Mouse (Mus musculus): Measurements from ENCODE around the gene Gclm. TPM values are rescaled to one million over a fixed set of nuclear protein-coding genes. Genes with fewer than 3 reads are reported as not detected.
"Not testable (repeated sequence)": the region's sequence is repeated elsewhere in the genome, so short reads cannot be mapped to it uniquely, and the experiment has no call there.

Gclm gene
- total RNA-seq, 2 experiments from 2014 or later: 59.5 to 79.0 TPM

- intact Hi-C loops (cut with DNase I): no loop called here
- DNase-seq: no peak
These were observed 9.6 kb upstream of the Gclm start for GRCm38 (mm10) chr3:122235772-122236171.

- no peak for DNase-seq
These were observed 2.5 kb upstream of the Gclm start for GRCm38 (mm10) chr3:122242876-122243275.

DNA sequence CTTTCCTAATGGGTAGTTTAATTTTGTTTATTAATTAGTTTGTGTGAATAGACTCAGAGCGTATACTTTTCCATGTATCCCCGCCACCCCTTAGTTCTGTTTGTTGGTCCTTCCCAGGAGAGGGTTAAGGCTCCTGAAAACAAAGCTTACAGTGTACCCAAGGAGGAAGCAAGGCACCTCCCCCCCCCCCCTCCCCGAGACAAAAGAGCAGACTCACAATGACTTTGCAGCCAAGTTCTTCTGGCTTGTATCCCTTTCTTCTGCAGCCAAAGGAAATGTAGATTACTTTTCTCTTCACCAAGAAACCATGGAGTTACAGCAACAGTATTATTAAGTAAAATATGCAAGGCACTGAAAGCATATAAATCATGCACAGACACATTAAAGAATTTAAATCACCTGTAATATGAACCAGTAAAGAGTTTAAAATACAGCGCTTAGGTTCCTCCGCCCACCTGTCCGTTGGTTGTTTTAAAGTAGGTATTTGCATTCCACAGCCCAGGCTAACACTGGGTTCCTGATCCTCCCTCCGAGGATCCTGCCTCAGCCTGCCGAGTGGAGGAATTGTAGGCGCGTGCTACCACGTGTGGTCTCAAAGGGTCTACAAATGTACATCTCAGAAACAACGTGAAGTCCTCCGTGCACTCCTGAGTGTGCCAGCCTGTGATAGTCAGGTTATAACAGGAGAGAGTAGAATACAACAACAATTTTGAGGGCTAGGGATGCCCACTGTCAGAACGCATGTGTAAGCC, 1.8 kb upstream of the Gclm start:
- intact Hi-C loops (cut with DNase I): no loop called here
- no peak for DNase-seq

More at GRCm38 (mm10) chr3:122242876-122243275, 2.5 kb upstream of the Gclm start:
- intact Hi-C loops (cut with DNase I): no loop called here

- DNase-seq: no peak
- intact Hi-C loops (cut with DNase I): no loop called here
These were observed 598 bp upstream of the Gclm start for GRCm38 (mm10) chr3:122244759-122245158.

DNA sequence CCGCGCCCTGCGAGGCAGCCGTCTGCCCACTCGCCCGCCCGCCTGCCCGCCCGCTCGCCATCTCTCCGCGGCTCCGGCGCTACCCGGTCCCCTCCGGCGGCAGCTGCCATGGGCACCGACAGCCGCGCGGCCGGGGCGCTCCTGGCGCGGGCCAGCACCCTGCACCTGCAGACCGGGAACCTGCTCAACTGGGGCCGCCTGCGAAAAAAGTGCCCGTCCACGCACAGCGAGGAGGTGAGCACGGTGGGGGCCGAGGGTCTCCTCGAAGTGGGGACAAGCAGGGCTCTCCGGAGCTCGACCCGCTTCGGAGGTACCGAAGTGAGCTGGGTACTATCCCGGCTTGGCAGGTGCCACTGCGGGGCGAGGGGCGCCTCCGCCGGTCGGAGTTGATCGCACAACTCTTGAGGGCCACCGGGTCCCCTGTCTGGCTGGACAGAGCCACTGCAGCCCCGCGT, 548 bp downstream of the Gclm start:
- intact Hi-C loops (cut with DNase I): no loop called here
- DNase-seq: peak; percentile 80

DNA sequence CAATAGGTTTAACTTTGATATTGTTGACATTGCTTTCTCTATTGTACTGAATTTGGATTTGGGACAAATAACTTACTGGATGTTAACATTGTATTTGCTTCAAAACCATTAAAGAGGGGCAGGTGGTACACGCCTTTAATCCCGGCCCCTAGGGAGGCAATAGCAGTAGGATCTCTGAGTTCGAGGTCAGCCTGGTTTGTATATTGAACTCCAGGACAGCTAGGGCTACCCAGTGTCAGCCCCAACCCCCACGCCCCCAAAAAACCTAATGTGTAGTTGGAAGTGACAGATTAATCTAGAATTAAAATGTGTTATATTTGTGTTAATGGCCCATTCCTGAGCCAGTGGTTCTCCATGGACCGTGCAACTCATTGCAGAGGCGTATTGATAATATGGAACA, 1.0 kb downstream of the Gclm start:
- intact Hi-C loops (cut with DNase I): no loop called here
- DNase-seq: no peak

GRCm38 (mm10) chr3:122246986-122247767, 1.8 kb downstream of the Gclm start:
- intact Hi-C loops (cut with DNase I): no loop called here
- no peak for DNase-seq

DNA sequence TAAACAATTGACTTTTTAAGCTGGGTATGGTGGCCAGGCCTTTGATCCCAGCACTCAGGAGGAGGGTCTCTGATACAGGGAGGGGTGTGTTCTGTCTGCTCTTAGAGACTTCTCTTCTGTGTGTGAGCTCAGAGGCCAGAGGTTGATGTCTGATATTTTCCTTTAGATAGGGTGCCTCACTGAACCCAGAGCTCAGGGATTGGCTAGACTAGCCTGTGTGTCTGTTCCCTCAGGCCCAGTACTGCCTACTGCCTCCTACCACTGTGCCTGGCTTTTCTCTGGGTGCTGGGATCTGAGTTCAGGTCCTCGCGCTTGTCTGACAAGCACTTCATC, 2.4 kb downstream of the Gclm start:
- no peak for DNase-seq
- intact Hi-C loops (cut with DNase I): no loop called here

DNA sequence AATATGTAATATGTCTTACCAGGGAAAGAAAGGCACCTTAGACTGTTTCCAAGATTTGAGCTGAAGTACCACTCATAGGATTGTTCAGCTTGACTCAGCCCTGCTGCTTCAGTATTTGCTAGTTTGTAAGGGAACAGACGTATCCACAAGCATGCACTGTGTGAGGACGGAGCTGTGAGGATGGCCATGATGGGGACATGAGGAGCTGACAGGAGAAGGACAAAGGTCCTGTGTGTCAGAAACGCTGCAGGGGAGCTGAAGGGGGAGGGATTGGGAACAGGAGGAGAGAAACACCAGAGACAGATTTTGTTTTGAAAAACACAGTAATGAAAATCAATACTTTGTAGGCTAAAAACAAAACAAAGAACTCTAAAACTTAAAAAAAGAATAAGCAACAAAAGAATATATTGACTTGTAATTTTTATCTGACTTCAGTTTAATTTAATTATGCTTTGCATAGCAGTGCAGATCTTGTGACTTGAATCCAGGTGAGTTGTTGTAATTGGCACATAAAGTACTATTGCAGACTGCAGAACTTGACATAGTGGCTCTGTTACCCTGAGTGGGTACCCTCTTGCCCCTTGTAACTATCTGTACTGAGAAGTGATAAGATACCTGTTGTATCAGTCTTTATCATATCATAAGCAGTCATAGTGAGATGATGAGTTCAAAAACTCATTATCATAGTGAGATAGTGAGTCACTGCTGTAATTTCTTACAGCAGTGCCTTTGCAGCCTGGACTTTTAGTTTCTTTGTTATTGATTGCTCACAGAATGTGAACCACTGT, 7.3 kb downstream of the Gclm start:
- no peak for DNase-seq
- intact Hi-C loops (cut with DNase I): no loop called here

- DNase-seq; intact Hi-C loops (cut with DNase I): not testable (repeated sequence)
These were observed 8.7 kb downstream of the Gclm start for GRCm38 (mm10) chr3:122254050-122254449.

DNA sequence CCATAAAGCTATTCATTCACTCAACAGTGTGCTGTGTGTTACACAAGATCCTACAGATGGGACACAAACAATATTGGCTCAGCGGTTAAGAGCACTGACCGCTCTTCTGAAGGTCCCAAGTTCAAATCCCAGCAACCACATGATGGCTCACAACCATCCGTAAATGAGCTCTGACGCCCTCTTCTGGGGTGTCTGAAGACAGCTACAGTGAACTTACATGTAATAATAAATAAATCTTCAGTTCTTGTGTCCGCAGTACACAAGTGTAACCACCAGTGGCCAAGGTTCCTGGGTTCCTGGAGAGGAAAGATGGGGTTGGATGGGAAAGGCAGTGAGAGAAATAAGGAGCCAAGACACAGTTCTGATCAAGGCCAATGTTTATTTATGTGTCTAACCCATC, 24.6 kb downstream of the Gclm start:
- intact Hi-C loops (cut with DNase I): loop anchor here (5.0 kb wide), 1 partner anchor 383 kb away; no protein-coding TSS in a partner anchor
- no peak for DNase-seq

- intact Hi-C loops (cut with DNase I): loop anchor here (5.0 kb wide), 1 partner anchor 385 kb away; no protein-coding TSS in a partner anchor
- DNase-seq: not testable (repeated sequence)
These were observed 27.2 kb downstream of the Gclm start for GRCm38 (mm10) chr3:122272565-122272964.

- intact Hi-C loops (cut with DNase I): loop anchor here (5.0 kb wide), 1 partner anchor 386 kb away; no protein-coding TSS in a partner anchor
- no peak for DNase-seq
These were observed 28.3 kb downstream of the Gclm start for GRCm38 (mm10) chr3:122273407-122274240.

- intact Hi-C loops (cut with DNase I): loop anchor here (5.0 kb wide), 1 partner anchor 387 kb away; no protein-coding TSS in a partner anchor
- peak; percentile 95 for DNase-seq
These were observed 29.1 kb downstream of the Gclm start, which contains the start of gene Dnttip2 for GRCm38 (mm10) chr3:122274241-122275024. Gene Dnttip2 (plus strand): TSS chr3:122274388.

DNA sequence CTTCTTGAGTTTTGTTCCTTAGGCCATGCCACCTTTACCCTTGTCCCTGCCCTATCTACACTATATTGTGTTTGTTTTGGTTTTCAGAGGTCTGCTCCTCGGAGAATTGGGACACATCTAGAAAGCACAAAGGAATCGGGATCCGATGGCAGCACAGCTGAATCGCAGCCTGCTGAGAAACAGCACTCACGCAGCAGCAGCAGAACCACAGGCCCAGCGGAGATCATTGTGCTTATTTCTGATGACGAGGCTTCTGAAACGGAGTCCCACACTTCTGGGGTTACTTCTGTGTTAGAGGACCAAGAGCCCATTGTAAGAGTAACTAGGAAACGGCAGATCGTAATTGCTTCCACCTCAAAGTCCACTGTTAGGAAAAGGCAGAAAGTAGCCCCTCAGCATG, 29.8 kb downstream of the Gclm start:
- DNase-seq: no peak
- intact Hi-C loops (cut with DNase I): no loop called here

- intact Hi-C loops (cut with DNase I): no loop called here
- DNase-seq: no peak
These were observed 41.8 kb downstream of the Gclm start for GRCm38 (mm10) chr3:122287195-122287594.

DNA sequence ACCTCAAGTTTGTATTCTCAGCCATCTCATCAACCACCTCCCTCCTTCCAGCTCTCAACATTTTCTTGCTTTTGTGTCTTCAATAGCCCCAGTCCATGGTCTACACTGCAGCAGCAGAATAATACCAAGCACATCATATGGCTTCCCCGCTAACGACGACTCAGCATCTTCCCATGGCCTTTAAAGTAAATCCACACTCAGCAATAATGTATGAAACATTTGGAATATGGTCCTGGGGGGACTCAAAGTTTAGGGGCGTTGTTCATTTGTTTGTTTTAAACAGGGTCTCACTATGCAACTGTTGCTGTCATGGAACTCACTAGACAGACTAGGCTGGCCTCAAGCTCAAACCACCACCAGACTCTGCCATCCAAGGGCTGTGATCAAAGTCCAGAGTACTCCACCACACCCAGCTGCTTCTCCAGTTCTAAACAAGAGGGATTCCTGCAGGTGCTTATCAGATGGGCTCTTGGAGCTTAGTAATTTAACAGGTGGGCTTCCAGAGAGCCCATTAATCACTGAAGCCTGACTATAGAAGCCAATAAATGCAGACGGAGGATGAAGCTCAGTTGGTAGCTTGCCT, 43.3 kb downstream of the Gclm start:
- DNase-seq: no peak
- intact Hi-C loops (cut with DNase I): no loop called here

DNA sequence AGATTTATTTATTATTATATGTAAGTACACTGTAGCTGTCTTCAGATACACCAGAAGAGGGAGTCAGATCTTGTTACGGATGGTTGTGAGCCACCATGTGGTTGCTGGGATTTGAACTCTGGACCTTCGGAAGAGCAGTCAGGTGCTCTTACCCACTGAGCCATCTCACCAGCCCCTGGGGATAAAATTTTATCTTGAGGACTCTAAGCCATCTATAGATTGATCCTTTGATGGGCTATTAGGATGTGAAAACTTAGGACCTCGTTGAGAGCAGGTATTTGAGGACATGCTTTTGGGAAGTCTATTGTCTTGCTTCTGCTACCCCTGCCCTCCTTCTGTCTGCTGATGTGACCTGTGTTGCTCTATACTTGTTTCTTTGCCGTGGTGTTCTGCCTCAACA, 44.0 kb downstream of the Gclm start:
- intact Hi-C loops (cut with DNase I); DNase-seq: not testable (repeated sequence)

DNA sequence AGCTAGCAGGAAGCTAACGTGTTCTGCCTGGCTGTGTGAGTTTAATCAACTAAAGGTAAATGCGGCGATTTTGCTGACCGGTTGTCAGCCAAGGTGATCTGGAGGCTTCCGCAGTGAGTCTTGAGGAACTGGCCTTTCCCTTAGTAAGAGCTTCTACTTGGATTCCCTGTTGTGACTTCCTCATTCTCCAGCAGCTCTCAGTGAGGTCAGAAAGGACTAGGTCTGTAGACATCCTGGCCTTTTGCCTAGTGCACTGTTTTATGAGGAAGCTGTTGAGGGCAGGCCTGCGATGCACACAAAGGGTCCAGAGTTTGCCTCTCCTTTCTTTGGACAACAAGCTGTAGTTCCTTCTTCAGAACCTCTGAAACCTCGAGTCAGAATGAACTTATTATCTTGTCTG, 45.3 kb downstream of the Gclm start:
- DNase-seq: no peak
- intact Hi-C loops (cut with DNase I): no loop called here
